Mouse (Mus musculus) CH12.LX (cell line): Measurements from ENCODE around the gene Nt5m.

ENCODE experiments used
- CTCF ChIP-seq, 2 experiments: IDR thresholded peaks in 1 of 2; conservative IDR thresholded peaks in 1 of 2; 2 replicates each; pipeline ENCODE4 v1.5.1; 2011 to 2012; ENCODE audit warnings: low read depth in 2 of 2, low read length in 2 of 2, improper control_type of control experiment in 1 of 2, inconsistent platforms in 1 of 2, mild to moderate bottlenecking in 1 of 2, moderate library complexity in 1 of 2
- EP300 ChIP-seq: IDR thresholded peaks from 2 replicates; pipeline ENCODE4 v1.6.1; 2011; ENCODE audit warnings: low read length, improper control_type of control experiment
- MAFK ChIP-seq: IDR thresholded peaks from 2 replicates; pipeline ENCODE4 v1.6.1; 2011; ENCODE audit warnings: low read length, improper control_type of control experiment; ENCODE audit not compliant: insufficient replicate concordance
- MAX ChIP-seq: IDR thresholded peaks from 2 replicates; pipeline ENCODE4 v1.6.1; 2011; ENCODE audit warnings: low read length, improper control_type of control experiment
- POLR2A ChIP-seq: IDR thresholded peaks from 2 replicates; pipeline ENCODE4 v1.6.1; 2011; ENCODE audit warnings: low read depth, mild to moderate bottlenecking, improper control_type of control experiment, low read length
- ZMIZ1 ChIP-seq: IDR thresholded peaks from 2 replicates; pipeline ENCODE4 v1.6.1; 2012; ENCODE audit warnings: low read depth, mild to moderate bottlenecking, inconsistent platforms, low read length, improper control_type of control experiment

DNA sequence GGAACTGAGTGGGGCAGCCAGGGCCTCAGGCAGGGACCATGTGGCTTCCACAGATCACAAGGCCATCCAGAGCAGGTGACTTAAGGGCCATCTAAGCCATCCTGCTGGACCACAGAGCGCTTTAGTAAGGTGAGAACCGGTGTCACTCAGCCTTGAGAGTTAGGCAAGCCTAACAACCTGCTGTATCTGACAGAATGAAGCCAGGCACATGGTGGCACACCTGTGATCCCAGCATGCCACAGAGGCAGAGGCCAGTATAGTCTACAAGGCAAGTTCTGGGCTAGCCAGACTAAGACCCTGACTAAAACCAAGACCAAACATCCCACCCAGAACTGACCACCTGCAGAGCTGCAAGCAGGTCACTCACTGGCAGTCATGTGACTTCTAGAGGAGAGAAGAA lies 33.6 kb upstream of the Nt5m start:
- no peak for TF ChIP-seq MAFK
- TF ChIP-seq ZMIZ1 = no peak
- no peak for TF ChIP-seq MAX
- no peak for TF ChIP-seq CTCF (conservative IDR thresholded peaks at IDR 0.05 in 1 of 2, IDR thresholded peaks at IDR 0.05 in 1 of 2; ENCODE audit: low read depth in 2 of 2, low read length in 2 of 2)
- TF ChIP-seq EP300 = no peak
- TF ChIP-seq POLR2A = no peak
